Mouse (Mus musculus): ENCODE data around the gene Ezr. TPM values are rescaled to one million over a fixed set of nuclear protein-coding genes. Genes with fewer than 3 reads are reported as not detected.

The Ezr gene
- polyA plus RNA-seq, 1 experiment from 2014 or later = 140 TPM

- Histone ChIP-seq H3K4me1 (peaks cover 32% of the 10 kb centered on the region), H3K27ac (no peak overlapping the region), H3K36me3 (no peaks in the 10 kb centered on the region), H3K4me3 (no peak overlapping the region), H3K9me3 (no peaks in the 10 kb centered on the region), H3K4me2 (no peak overlapping the region), H3K9ac (no peak overlapping the region), H3K27me3 (no peaks in the 10 kb centered on the region)
- 71% methylated on average over 7 of the region's 7 CpGs for WGBS
- no peak for ATAC-seq (ENCODE audit: borderline replicate concordance, extremely low read depth, low FRiP score, low TSS enrichment)
Observed at GRCm38 (mm10) chr17:6764227-6764593, 18.4 kb downstream of the Ezr start.

DNA sequence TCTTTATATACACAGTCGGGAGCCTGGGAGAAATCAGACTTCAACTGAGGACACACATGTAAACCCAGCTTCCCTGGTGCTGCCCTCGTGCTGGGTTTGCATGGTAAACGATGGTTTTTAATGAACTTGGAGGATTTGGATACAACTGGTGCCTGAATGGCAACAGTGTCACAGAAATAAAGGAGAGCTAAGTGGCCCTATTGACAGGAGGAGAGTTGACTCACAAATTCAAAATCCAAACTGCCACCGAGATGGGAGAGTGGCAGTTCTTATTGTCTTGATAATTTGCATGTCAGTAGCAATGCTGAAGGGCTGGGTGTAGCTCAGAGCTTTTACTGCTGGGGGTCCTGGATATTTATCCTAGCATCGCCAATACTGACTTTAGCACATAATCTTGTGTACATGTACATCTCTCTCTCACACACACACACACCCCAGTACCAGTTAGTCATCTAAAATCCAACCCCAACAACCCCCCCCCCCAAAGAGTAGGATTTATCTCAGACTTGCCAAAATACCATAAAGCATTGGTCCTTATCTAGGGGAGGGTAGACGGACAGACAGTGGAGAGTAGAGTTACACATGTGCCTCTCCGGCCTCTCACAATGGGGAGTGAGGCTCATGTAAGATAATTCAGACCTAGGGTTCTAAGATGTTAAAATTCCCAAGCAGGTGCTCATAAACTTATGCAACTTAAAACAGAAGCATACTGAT is 18.9 kb downstream of the Ezr start:
- no peaks in the 10 kb centered on the region for H3K9me3 ChIP-seq
- no peaks in the 10 kb centered on the region for H3K27me3 ChIP-seq
- no peaks in the 10 kb centered on the region for H3K36me3 ChIP-seq
- no peak overlapping the region for H3K4me2 ChIP-seq
- no peak overlapping the region for H3K4me3 ChIP-seq
- no peak for ATAC-seq (ENCODE audit: borderline replicate concordance, extremely low read depth, low FRiP score, low TSS enrichment)
- WGBS = 59% methylated on average over 7 of the region's 7 CpGs
- H3K9ac ChIP-seq = no peak overlapping the region
- H3K4me1 ChIP-seq = peaks cover 30% of the 10 kb centered on the region
- H3K27ac ChIP-seq = no peak overlapping the region

- 50% methylated on average over 9 of the region's 9 CpGs for WGBS
- Histone ChIP-seq H3K4me2 (no peak overlapping the region), H3K27ac (no peak overlapping the region), H3K9ac (no peak overlapping the region), H3K36me3 (peaks cover 8% of the 10 kb centered on the region; the same call in 1 of the 2 replicates), H3K4me1 (0 out of 2 replicates have a peak, but pooled peaks cover 2% of the 10 kb centered on the region), H3K9me3 (no peaks in the 10 kb centered on the region), H3K27me3 (no peaks in the 10 kb centered on the region), H3K4me3 (no peak overlapping the region)
- no peak for ATAC-seq (ENCODE audit: borderline replicate concordance, extremely low read depth, low FRiP score, low TSS enrichment)
Observed at GRCm38 (mm10) chr17:6759717-6760292, 22.8 kb downstream of the Ezr start.

GRCm38 (mm10) chr17:6758845-6759244 is 23.7 kb downstream of the Ezr start:
- no peak overlapping the region for H3K27ac ChIP-seq
- no peaks in the 10 kb centered on the region for H3K27me3 ChIP-seq
- H3K9me3 ChIP-seq = no peaks in the 10 kb centered on the region
- no peak for ATAC-seq (ENCODE audit: borderline replicate concordance, extremely low read depth, low FRiP score, low TSS enrichment)
- WGBS = 77% methylated on average over 8 of the region's 8 CpGs
- H3K4me2 ChIP-seq = no peak overlapping the region
- H3K4me3 ChIP-seq = no peak overlapping the region
- no peaks in the 10 kb centered on the region for H3K4me1 ChIP-seq
- peaks cover 18% of the 10 kb centered on the region; the same call in 1 of the 2 replicates for H3K36me3 ChIP-seq
- H3K9ac ChIP-seq = no peak overlapping the region

- Histone ChIP-seq H3K27me3 (no peaks in the 10 kb centered on the region), H3K4me3 (no peak overlapping the region), H3K4me1 (no peaks in the 10 kb centered on the region), H3K27ac (no peak overlapping the region), H3K9ac (no peak overlapping the region), H3K9me3 (no peaks in the 10 kb centered on the region), H3K36me3 (peaks cover 24% of the 10 kb centered on the region; the same call in 1 of the 2 replicates), H3K4me2 (no peak overlapping the region)
- 93% methylated on average over 16 of the region's 16 CpGs for WGBS
- no peak for ATAC-seq (ENCODE audit: borderline replicate concordance, extremely low read depth, low FRiP score, low TSS enrichment)
Observed at GRCm38 (mm10) chr17:6757902-6758301, 24.7 kb downstream of the Ezr start.

GRCm38 (mm10) chr17:6755873-6756272 is 26.7 kb downstream of the Ezr start:
- no peak for ATAC-seq (ENCODE audit: borderline replicate concordance, extremely low read depth, low FRiP score, low TSS enrichment)
- Histone ChIP-seq H3K9me3 (no peaks in the 10 kb centered on the region), H3K4me1 (0 out of 2 replicates have a peak, but pooled peaks cover 6% of the 10 kb centered on the region), H3K4me3 (no peak overlapping the region), H3K27me3 (no peaks in the 10 kb centered on the region), H3K27ac (no peak overlapping the region), H3K36me3 (peaks cover 35% of the 10 kb centered on the region; the same call in 1 of the 2 replicates), H3K9ac (no peak overlapping the region), H3K4me2 (no peak overlapping the region)
- 77% methylated on average over 8 of the region's 8 CpGs for WGBS

DNA sequence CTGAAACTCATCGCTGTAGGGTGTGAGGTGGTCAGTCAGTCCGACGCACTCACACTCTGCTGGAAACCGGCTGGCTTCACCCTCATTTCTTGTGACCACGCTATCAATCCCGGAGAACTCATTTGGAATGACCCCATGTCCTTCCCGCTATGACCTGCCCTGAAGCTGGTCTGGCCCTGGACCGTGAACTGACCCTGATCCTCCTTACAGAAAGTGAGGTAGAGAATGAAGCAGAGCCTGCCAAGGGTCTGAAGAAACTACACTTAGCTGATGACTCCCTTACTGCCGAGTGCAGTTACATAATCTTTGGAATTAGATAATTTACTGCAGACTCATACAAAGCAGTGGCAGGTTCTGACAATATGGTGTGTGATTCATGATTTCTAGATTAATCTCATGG is 27.4 kb downstream of the Ezr start:
- Histone ChIP-seq H3K27ac (no peak overlapping the region), H3K4me3 (no peak overlapping the region), H3K9ac (no peak overlapping the region), H3K27me3 (no peaks in the 10 kb centered on the region), H3K9me3 (no peaks in the 10 kb centered on the region), H3K4me1 (0 out of 2 replicates have a peak, but pooled peaks cover 6% of the 10 kb centered on the region), H3K4me2 (no peak overlapping the region), H3K36me3 (peaks cover 36% of the 10 kb centered on the region; the same call in 1 of the 2 replicates)
- no peak for ATAC-seq (ENCODE audit: borderline replicate concordance, extremely low read depth, low FRiP score, low TSS enrichment)
- 81% methylated on average over 9 of the region's 9 CpGs for WGBS

DNA sequence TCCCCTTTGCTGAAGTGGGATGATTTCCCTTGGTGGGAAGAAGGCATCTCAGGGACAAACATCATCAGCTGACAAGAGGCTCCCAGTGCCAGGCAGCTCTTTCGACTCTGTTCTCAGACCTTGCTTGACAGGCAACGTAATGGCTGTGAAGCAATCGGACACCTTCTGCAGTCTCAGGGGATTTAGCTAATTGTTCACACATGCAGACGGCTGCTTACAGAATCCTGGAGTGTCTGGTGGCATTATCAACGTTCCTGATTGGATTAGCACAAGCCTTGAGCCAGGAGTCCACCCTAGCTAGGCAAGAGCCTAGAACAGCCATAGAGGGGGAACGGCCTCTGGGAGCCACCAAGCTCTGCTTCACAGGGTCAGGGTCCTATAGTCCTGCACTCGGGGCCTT is 30.2 kb downstream of the Ezr start:
- no peak for ATAC-seq (ENCODE audit: borderline replicate concordance, extremely low read depth, low FRiP score, low TSS enrichment)
- Histone ChIP-seq H3K9ac (no peak overlapping the region), H3K4me2 (no peak overlapping the region), H3K36me3 (peaks cover 45% of the 10 kb centered on the region), H3K4me3 (no peak overlapping the region), H3K9me3 (no peaks in the 10 kb centered on the region), H3K27ac (no peak overlapping the region), H3K27me3 (no peaks in the 10 kb centered on the region), H3K4me1 (0 out of 2 replicates have a peak, but pooled peaks cover 6% of the 10 kb centered on the region)
- 63% methylated on average over 7 of the region's 7 CpGs for WGBS

GRCm38 (mm10) chr17:6751221-6751859 is 31.2 kb downstream of the Ezr start:
- ATAC-seq (ENCODE audit: borderline replicate concordance, extremely low read depth, low FRiP score, low TSS enrichment) = peak; percentile 28; the same call in 1 of the 2 replicates
- Histone ChIP-seq H3K9ac (no peak overlapping the region), H3K4me3 (no peak overlapping the region), H3K9me3 (no peaks in the 10 kb centered on the region), H3K27me3 (no peaks in the 10 kb centered on the region), H3K4me2 (no peak overlapping the region), H3K4me1 (peaks cover 9% of the 10 kb centered on the region; the same call in 1 of the 2 replicates), H3K36me3 (peaks cover 52% of the 10 kb centered on the region), H3K27ac (peak overlapping the region; percentile 30; the same call in 1 of the 2 replicates)
- WGBS = 58% methylated on average over 11 of the region's 11 CpGs

- no peaks in the 10 kb centered on the region for H3K9me3 ChIP-seq
- H3K4me1 ChIP-seq = peaks cover 19% of the 10 kb centered on the region; the same call in 1 of the 2 replicates
- H3K4me3 ChIP-seq = no peak overlapping the region
- 65% methylated on average over 17 of the region's 17 CpGs for WGBS
- no peaks in the 10 kb centered on the region for H3K27me3 ChIP-seq
- H3K27ac ChIP-seq = no peak overlapping the region
- ATAC-seq (ENCODE audit: borderline replicate concordance, extremely low read depth, low FRiP score, low TSS enrichment) = no peak
- no peak overlapping the region for H3K9ac ChIP-seq
- no peak overlapping the region for H3K4me2 ChIP-seq
- H3K36me3 ChIP-seq = peaks cover 51% of the 10 kb centered on the region
Observed at GRCm38 (mm10) chr17:6748779-6749464, 33.7 kb downstream of the Ezr start.

DNA sequence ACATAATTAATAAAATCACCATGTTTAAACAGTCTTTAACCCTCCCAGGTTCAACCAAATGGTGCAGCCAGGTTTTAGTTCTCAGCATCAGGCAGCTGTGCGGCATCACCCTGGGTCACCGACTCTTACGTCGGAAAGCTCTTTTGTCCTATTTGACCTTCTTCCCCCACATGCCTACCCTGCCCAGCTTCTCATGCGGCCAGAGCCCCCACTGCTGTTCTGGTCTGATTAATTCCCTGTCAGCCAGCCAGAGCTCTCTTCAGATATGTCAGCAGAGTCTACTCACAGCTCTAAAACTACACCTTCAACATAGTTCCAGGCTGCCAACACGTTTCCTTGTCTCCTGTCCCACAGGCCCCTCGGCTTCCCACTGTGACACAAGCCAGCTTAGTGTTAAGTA is 35.1 kb downstream of the Ezr start:
- Histone ChIP-seq H3K4me2 (no peak overlapping the region), H3K27ac (no peak overlapping the region), H3K4me3 (no peak overlapping the region), H3K4me1 (peaks cover 32% of the 10 kb centered on the region), H3K9ac (no peak overlapping the region), H3K36me3 (peaks cover 39% of the 10 kb centered on the region), H3K27me3 (no peaks in the 10 kb centered on the region), H3K9me3 (no peaks in the 10 kb centered on the region)
- no peak for ATAC-seq (ENCODE audit: borderline replicate concordance, extremely low read depth, low FRiP score, low TSS enrichment)
- 60% methylated on average over 7 of the region's 7 CpGs for WGBS
